Mouse (Mus musculus) hindbrain, embryonic 12.5 days (tissue): ENCODE data around the gene Pcbp2. TPM values are rescaled to one million over a fixed set of nuclear protein-coding genes. Genes with fewer than 3 reads are reported as not detected.

Source experiments
- ATAC-seq: fragments of 200-750 bp; cut with Nextera tagmentation; 2 replicates; pipeline ENCODE4 v1.8.0; 2017; ENCODE audit warnings: moderate TSS enrichment; ENCODE audit not compliant: low FRiP score
- H3K27ac ChIP-seq: fragments of 300-500 bp; sonication (generic); 2 replicates; pipeline ENCODE4 v1.5.1; 2016; ENCODE audit warnings: mild to moderate bottlenecking
- H3K27me3 ChIP-seq: fragments of 300-500 bp; sonication (generic); 2 replicates; pipeline ENCODE4 v1.6.1; 2016; ENCODE audit warnings: mild to moderate bottlenecking
- H3K36me3 ChIP-seq: fragments of 300-500 bp; sonication (generic); 2 replicates; pipeline ENCODE4 v1.6.1; 2016; ENCODE audit warnings: mild to moderate bottlenecking
- H3K4me1 ChIP-seq: fragments of 300-500 bp; sonication (generic); 2 replicates; pipeline ENCODE4 v1.6.1; 2016
- H3K4me2 ChIP-seq: fragments of 300-500 bp; sonication (generic); replicated peaks from 2 replicates; pipeline ENCODE4 v1.6.1; 2016; ENCODE audit warnings: mild to moderate bottlenecking
- H3K4me3 ChIP-seq: fragments of 300-500 bp; sonication (generic); 2 replicates; pipeline ENCODE4 v1.5.1; 2016; ENCODE audit warnings: mild to moderate bottlenecking
- H3K9ac ChIP-seq: fragments of 300-500 bp; sonication (generic); 2 replicates; pipeline ENCODE4 v1.6.1; 2016; ENCODE audit warnings: mild to moderate bottlenecking, moderate library complexity
- H3K9me3 ChIP-seq: fragments of 300-500 bp; sonication (generic); replicated peaks from 2 replicates; pipeline ENCODE4 v1.6.1; 2016; ENCODE audit warnings: mild to moderate bottlenecking
- WGBS: fragments of 180-500 bp; shearing (Covaris S2); methylation state at CpG from one replicate; pipeline ENCODE4 v1.1.7; 2016; 5-methylcytosine and 5-hydroxymethylcytosine counted together
- polyA plus RNA-seq: library from polyadenylated mRNA; unstranded; fragments of >200 nt; fragmentation: Nextera tagmentation; extraction: Ambion mirVana; gene quantifications from 2 replicates; pipeline ENCODE4 v1.2.1, GENCODE M21; 2016

The Pcbp2 gene
- polyA plus RNA-seq, 1 experiment from 2014 or later = 161 TPM

DNA sequence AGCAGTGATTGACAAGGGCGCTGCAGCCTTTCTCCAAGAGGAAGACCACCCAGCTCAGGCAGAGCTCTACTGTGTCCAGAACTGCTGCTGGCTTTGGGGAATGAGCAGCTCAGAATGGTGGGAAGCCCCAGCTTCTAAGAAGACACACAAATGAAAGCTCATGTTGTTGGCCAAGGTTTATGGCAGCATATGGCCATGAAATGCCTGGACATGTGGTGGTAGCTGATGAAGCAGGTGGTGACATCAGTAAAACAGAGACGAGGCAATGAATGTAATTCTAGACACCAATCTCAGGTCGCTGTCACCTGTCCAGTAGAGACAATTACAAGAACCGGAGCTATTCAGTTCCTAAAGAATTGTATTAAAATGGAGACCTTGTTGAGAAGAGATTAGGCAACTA lies 74.5 kb downstream of the Pcbp2 start:
- Histone ChIP-seq H3K9ac (no peak overlapping the region), H3K27ac (no peak overlapping the region), H3K9me3 (no peaks in the 10 kb centered on the region), H3K4me3 (no peak overlapping the region), H3K4me1 (no peaks in the 10 kb centered on the region), H3K27me3 (no peaks in the 10 kb centered on the region), H3K36me3 (peaks cover 46% of the 10 kb centered on the region), H3K4me2 (no peak overlapping the region)
- ATAC-seq = no peak
- 92% methylated on average over 4 of the region's 4 CpGs for WGBS

GRCm38 (mm10) chr15:102546246-102546645 lies 75.9 kb downstream of the Pcbp2 start:
- Histone ChIP-seq H3K9me3 (no peaks in the 10 kb centered on the region), H3K27me3 (no peaks in the 10 kb centered on the region), H3K9ac (no peak overlapping the region), H3K36me3 (peaks cover 35% of the 10 kb centered on the region), H3K27ac (no peak overlapping the region), H3K4me2 (no peak overlapping the region), H3K4me3 (no peak overlapping the region), H3K4me1 (no peaks in the 10 kb centered on the region)
- no peak for ATAC-seq
- 95% methylated on average over 3 of the region's 3 CpGs for WGBS

DNA sequence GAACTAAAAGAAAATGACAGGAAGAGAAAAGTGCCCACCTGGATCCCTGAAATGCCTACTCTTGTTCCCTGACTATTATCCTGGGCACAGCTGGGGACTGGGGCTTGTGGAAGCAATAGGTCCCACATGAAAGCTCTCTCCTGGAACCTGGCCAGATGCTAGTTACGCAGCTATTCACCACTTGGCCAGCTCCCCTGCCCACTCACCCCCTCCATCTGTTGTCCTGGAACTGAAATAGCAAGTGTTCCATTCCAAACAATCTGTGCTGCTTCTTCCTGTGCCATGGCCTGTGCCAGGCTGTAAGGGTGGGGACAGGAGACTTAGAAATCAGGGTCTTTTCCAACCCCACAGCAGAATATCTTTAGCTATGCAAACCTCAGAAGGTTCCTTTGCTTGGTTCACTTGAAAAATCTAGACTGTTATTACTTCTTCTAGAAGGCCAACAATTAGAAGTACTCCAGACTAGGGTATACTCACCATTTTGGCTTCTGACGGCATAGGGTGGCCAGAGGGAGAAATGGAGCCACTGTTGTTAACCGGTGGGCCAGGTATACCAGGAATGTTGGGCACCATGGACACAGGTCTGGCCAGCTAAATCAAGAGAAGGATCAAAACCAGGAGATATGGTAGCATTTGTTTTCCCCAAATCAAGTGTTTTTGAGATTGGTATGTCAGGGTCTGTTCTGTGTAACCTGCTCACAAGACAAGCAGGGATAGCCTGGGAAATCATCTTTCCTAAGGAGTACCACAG lies 76.5 kb downstream of the Pcbp2 start:
- WGBS = 79% methylated on average over 3 of the region's 3 CpGs
- no peak for ATAC-seq
- Histone ChIP-seq H3K9ac (no peak overlapping the region), H3K36me3 (peaks cover 36% of the 10 kb centered on the region), H3K27ac (no peak overlapping the region), H3K4me1 (no peaks in the 10 kb centered on the region), H3K9me3 (no peaks in the 10 kb centered on the region), H3K27me3 (no peaks in the 10 kb centered on the region), H3K4me2 (no peak overlapping the region), H3K4me3 (no peak overlapping the region)

GRCm38 (mm10) chr15:102547478-102547877 lies 77.1 kb downstream of the Pcbp2 start:
- H3K36me3 ChIP-seq = peaks cover 42% of the 10 kb centered on the region

More at GRCm38 (mm10) chr15:102547478-102547877, 77.1 kb downstream of the Pcbp2 start:
- Histone ChIP-seq H3K27me3 (no peaks in the 10 kb centered on the region), H3K9ac (no peak overlapping the region), H3K4me1 (no peaks in the 10 kb centered on the region), H3K27ac (no peak overlapping the region), H3K4me2 (no peak overlapping the region), H3K9me3 (no peaks in the 10 kb centered on the region), H3K4me3 (no peak overlapping the region)
- WGBS = 93% methylated on average over 3 of the region's 3 CpGs
- ATAC-seq = no peak

Other genes starting within 250 kb of the Pcbp2 start
- gene Itgb7, start 238.6 kb upstream of the Pcbp2 start, polyA plus RNA-seq = 1.1 and 2.2 TPM in 2 replicates
- gene Rarg, start 213.0 kb upstream of the Pcbp2 start, polyA plus RNA-seq = 42.2 and 45.6 TPM in 2 replicates
- 0.30 and 0.49 TPM in 2 replicates for gene Gm9918, start 200.0 kb upstream of the Pcbp2 start, polyA plus RNA-seq
- gene Mfsd5, start 191.1 kb upstream of the Pcbp2 start, polyA plus RNA-seq = 54.2 and 54.9 TPM in 2 replicates
- gene Espl1, start 174.3 kb upstream of the Pcbp2 start, polyA plus RNA-seq = 26.7 and 27.3 TPM in 2 replicates
- 331 and 402 TPM in 2 replicates for gene Pfdn5, start 144.4 kb upstream of the Pcbp2 start, polyA plus RNA-seq
- 78.4 and 90.8 TPM in 2 replicates for gene Myg1, start 138.8 kb upstream of the Pcbp2 start, polyA plus RNA-seq
- gene Aaas, start 119.8 kb upstream of the Pcbp2 start, polyA plus RNA-seq = 54.6 and 60.9 TPM in 2 replicates
- gene Sp7, start 103.4 kb upstream of the Pcbp2 start, polyA plus RNA-seq = 1.9 and 2.1 TPM in 2 replicates
- 9.1 and 9.3 TPM in 2 replicates for gene Sp1, start 64.4 kb upstream of the Pcbp2 start, polyA plus RNA-seq
- 0.23 TPM in 1 of 2 replicates, not detected in the other for gene Amhr2, start 25.2 kb upstream of the Pcbp2 start, polyA plus RNA-seq
- gene Prr13, start 11.5 kb upstream of the Pcbp2 start, polyA plus RNA-seq = 89.7 and 91.3 TPM in 2 replicates
- 4.3 and 6.6 TPM in 2 replicates for gene Gm10337, start 33.2 kb downstream of the Pcbp2 start, polyA plus RNA-seq
- gene Map3k12, start 46.5 kb downstream of the Pcbp2 start, polyA plus RNA-seq = 45.5 and 46.0 TPM in 2 replicates
- 93.0 and 94.0 TPM in 2 replicates for gene Tarbp2, start 47.7 kb downstream of the Pcbp2 start, polyA plus RNA-seq
- gene Npff, start 54.4 kb downstream of the Pcbp2 start, polyA plus RNA-seq = 3.6 and 4.3 TPM in 2 replicates
- gene Gm28047, start 154.5 kb downstream of the Pcbp2 start, polyA plus RNA-seq = not detected in 2 replicates
- 23.6 and 24.5 TPM in 2 replicates for gene Atf7, start 154.9 kb downstream of the Pcbp2 start, polyA plus RNA-seq
- gene Atp5g2, start 201.8 kb downstream of the Pcbp2 start, polyA plus RNA-seq = 53.9 and 60.4 TPM in 2 replicates